Mouse (Mus musculus): ENCODE results near the gene Pa2g4.
A peak's percentile ranks its signal among the peaks of the same experiment; 100 is the strongest.

Pa2g4 gene

DNA sequence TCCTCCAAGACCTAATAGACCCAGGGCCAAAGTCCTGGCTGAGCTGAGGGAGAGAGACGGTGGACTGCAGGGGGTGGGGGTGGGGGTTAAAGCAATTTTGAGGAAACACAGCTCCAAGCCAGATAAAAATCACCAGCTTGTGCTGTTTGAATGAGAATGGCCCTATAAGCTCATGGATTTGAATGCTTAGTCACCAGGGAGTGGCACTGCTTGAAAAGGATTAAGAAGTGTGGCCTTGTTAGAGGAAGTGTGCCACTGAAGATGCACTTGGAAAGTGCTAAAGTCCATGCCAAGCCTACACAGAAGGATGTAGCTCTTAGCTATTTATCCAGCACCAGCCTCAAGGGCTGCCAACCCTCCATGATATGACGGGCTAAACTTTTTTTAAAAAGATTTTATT lies 30.6 kb downstream of the Pa2g4 start:
- DNase-seq, result no peak

DNA sequence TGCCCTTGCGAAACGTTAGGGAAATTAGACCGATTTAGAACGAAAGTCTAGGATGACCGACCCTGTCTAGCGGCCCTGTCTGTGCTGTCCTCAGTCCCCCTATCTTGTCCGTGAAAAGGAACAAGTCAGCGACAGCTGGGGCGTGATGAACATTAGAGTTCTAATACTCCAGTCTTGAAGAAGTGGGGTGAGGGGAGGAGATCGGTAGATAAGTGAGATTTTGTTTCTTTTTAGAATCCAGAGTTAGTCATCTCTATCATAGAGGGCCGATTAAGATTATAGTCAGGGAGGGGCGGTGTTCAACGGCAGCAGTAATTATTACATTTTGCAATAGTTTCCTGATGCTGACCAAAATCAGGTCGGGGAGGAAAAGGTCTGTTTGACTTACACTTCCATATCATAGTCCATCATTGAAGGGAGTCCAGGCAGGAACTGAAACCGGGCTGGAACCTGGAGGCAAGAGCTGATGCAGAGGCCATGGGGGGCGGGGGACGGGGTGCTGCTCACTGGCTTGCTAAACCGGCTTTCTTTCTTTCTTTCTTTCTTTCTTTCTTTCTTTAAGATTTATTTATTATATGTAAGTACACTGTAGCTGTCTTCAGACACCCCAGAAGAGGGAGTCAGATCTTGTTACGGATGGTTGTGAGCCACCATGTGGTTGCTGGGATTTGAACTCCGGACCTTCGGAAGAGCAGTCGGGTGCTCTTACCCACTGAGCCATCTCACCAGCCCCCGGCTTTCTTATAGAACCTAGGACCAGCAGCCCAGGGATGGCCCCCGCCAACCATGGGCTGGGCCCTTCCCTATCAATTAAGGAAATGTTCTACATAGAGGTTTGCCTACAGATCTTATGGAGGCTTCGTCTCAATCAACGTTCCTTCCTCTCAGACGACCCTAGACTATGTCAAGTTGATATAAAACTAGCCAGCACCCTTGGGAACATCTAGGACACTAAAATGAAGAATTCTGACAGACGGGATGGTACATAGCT lies 39.1 kb downstream of the Pa2g4 start:
- no peak for DNase-seq

DNA sequence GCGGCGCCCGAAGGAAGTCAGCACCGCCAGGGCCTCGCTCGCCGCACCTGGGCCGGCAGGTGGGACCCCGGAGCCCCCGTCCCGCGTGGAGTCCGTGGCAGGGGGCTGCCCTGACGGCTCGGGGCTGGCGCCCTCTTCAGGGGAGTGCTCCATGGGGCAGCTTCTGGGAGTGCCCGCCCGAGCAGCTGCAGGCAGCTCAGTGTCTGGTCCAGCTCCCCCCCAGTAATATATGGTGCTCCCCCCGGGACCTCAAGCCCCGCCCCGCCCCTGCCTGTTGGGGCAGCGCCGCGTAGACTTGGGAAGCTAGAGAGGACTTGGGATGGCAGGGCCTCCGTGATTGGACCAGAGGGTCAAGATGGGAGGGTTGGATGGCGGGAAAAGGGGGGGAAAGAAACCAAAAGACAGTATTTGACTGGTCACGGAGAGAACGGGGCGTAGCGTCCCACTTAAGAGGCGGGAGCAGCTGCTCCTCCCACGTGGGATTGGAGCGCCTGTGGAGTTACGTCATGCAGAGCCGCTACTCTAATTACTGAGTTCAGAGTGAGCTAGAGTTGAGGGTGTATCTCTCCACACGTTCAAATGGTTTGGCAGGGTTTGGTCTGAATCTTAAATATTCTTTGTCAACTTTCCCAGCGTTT lies 40.0 kb downstream of the Pa2g4 start, which contains the start of gene Esyt1:
TSS of gene Esyt1 (minus strand) at position 201 of the 638 bp plus-strand sequence.
- peak; percentile 94 for DNase-seq

DNA sequence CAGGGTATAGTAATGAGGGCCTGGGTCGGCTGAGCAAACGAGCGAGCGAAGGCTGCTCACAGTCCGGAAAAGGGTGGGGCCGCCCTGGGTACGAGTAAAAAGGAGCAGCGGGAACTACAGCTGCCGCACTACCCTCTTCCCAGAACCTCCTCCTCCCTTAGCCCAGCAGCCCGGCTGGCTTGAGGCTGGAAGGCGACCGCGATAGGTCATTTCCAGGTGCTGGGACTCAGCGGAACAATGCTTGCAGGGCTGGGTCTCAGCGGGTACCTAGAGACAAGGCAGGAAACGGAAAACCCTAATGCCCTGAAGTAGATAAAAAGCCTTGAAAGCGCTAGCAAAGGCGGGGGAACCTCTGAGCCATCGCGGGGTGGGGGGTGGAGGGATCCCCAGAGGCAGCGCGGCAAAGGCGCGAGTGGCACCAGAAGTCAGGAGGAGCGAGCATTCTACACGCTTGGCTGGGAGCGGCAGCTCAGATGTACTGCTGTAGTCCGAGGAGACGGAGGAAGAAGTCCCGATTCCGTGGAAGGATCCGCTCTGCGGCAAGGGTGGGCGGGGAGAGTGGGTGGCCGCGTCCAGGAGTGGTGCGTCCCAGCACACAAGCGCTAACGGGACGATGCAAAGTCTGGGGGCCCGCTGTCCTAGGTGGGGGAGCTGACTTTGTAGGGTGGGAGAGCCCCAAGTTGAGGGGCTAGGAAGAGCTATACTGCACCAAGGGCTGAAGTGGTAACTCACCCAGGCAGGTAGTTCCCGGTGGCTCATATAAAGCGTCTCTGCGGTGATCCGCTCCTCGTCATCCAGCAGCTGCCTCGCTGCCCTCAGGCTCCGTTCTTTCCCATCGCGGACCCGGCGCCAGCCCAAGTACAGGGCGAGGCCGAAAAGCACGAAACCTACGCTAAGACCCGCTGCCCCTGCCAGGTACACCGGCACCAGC lies 40.8 kb downstream of the Pa2g4 start:
- DNase-seq, result peak; percentile 52

DNA sequence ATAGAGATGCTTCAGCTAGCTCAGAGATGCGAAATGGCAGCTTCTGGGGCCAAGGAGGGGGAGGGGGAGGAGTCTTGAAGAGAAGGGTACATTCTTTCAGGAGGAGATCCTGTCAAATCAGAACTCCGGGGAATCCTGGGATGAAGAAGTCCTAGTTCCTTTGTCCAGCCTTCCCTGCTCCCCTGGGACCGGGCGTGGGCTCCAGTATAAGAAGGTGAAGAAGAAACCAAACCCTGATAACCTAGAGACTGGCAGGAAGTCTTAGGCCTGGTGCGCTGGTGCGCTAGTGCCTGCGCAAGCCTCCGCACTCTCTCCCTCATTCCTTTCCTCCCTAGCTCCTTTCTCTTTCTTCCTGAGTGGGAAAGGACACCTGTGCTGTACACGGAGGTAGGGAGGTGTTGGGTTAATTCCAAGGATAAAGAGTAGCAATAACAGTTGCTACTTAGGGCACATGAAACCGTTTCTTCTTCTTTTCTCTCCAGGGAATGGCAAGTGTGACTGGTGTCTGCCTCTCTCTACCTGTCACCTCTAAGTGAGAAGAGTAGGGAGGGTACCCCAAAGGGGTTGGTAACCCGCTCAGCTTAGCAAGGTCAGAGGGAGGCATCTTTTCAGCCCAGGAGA lies 41.6 kb downstream of the Pa2g4 start:
- no peak for DNase-seq

DNA sequence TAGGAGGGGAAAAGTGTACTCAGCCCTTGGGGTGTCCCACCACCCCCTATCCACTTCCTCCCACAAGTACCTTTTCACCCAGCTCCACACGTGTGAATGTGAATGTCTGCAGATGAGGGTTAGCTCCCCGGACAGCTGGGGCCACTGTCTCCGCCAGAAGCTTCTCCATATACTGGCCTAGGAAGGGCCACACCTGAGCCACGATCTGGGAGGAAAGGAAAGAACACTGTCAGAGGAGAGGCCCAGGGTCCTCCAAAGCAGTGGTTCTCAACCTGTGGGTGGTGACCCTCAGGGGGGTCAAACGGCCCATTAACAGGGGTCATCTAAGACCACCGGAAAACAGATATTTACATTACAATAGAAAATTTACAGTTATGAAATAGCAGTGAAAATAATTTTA lies 43.4 kb downstream of the Pa2g4 start:
- no peak for DNase-seq

DNA sequence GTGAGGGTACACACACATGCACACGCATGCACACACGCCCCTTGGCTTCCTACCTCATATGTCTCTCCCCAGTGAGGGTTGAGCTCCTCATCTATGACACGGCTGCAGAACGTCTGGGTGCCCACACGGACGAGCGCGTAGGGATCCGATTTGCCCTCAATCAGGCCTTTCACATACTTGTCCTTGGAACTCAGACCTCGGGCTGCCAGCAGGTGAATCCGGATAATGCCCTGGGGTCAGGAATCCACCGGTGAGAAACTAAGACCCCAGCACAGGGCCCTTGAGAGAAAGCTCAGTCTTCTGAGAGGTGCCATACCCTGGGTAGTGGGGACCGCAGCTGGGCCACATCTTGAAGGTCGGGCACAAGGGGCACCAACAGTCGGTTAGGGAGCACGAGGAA lies 45.2 kb downstream of the Pa2g4 start:
- DNase-seq, result no peak

DNA sequence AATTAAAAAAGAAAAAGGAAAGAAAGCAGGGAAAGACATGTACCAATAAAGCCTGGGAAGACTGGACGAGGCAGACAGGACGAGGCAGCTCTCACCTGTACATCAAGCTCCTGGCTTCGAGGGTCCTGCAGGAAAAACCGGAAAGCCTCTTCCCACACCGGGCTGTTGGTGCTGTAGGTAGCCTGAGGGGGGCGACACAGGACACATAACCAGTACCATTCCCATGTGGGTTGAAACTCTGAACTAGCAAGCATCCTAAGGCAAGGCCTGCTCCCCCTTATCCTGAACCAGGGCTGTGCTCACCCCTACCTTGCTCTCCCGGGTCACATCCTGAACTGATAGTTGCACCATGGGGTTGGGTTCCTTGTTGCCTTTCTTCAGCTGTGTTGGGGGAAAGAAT lies 47.0 kb downstream of the Pa2g4 start:
- peak; percentile 43 for DNase-seq

DNA sequence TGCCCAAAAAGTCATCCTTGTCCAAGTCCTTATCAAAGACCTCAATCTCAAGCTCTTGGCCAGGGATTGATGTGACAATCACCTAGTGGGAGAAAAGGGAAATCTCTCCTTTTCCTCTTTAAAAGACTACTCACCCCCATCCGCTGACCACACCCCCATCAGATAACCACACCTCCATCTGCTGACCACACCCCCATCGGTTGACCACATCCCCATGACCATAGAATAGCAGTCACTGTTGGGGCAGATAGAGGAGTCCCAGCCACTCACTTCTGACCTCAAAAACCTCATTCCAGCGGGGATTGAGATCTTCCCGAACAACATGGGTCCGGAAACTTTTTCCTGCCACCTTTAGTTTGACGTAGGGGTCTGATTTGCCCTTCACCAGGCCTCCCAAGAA lies 49.1 kb downstream of the Pa2g4 start:
- DNase-seq, result no peak

DNA sequence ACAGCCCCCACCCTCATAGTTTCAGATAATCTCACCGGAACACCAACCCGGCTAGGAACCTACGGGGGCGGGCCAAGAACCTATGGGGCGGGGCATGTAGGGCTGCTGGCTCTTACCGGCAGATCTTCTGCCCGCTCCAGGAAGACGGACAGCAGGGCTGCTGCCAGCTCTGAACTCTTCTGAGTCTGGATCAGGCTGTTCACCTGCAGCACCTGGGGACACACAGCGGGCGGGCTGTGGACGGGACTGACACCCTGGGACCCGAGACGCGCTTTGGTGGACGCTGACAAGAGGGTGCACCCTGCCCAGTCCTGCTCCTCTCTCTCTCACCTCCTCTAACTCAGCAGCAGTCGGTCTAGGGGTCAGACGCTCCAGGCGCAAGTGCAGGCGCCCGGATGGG lies 49.8 kb downstream of the Pa2g4 start:
- DNase-seq, result no peak

DNA sequence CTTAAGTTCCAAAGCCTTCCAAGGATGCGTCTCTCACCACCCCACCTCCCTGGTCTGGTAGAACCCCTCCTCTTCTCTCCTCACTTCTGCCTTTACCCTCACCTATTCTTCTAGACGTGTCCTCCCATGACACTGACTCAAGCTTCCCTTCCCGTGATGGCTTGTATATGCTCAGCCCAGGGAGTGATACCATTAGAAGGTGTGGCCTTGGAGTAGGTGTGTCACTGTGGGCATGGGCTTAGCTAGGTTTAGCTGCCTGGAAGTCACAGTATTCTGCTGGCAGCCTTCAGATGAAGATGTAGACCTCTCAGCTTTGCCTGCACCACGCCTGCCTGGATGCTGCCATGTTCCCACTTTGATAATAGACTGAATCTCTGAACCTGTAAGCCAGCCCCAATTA lies 50.7 kb downstream of the Pa2g4 start:
- no peak for DNase-seq

DNA sequence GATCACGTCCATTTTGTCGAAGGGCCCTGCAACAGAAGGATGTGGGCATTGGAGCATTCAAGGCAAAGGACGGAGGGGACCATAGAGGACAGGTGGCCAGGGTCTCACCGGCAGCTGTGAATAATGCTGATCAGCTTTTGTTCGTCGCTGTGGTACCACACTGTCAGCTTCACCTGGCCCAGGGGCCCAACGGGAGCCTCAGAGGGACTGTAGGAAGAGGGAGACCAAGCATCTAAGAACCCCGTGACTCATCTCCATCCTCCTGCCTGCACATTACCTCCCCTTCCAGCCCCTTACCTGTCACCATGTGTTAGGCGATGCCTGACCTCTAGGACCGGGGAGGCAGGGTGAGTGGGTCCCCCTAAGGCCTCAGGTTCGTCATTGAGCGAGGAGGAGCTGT lies 54.0 kb downstream of the Pa2g4 start:
- DNase-seq, result no peak

DNA sequence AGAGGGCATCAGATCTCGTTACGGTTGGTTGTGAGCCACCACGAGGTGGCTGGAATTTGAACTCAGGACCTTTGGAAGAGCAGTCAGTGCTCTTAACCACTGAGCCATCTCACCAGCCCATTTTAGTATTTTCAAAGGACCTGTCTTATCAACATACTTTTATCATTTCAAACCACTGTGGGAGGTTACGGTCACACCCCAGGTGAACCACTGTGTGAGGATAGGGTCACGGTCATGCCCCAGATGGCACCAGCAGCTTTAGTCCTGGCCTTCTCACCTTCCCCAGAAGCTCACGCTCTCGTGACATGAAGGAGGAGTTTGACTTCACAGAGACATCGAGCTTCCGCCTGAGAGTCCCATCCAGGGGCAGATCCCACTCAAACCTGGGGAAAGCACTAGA lies 54.6 kb downstream of the Pa2g4 start:
- DNase-seq, result no peak

DNA sequence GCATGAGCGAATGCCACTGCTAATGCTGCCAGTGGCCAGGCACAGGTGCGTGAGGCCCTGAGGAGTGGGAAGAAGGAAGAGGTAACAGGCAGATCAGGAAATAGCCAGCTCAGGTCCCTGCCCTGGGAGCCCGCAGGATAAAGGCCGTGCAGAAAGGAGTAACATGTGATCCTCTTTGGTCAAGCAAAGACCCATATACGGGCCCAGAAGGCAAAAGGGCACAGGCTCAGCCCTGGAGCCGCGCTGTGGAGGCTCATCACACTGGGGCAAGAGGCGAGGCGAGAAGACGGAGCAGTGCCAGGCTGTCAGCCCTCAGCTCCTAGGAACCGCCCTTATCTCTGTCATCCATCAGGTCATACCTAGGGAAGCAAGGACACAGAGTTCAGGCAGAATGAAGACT lies 55.5 kb downstream of the Pa2g4 start:
- no peak for DNase-seq

DNA sequence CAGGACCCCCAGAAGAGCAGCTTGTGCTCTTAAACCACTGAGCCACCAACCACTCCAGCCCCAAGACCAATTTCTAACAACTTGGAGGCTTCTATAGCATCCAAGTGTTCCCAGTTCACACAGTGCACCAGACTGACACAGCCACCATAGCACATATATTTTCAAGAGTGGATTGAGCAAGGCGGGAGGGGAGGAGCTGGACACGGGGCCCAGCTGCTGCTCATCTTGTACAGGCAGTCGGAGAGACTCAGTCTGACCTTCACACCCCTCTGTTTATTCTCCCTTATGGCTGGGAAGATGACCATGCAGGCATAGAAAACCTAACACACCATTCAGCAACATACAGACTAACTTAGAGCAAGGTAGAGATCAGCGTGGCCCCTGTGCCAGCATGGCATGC lies 56.0 kb downstream of the Pa2g4 start:
- DNase-seq, result no peak

DNA sequence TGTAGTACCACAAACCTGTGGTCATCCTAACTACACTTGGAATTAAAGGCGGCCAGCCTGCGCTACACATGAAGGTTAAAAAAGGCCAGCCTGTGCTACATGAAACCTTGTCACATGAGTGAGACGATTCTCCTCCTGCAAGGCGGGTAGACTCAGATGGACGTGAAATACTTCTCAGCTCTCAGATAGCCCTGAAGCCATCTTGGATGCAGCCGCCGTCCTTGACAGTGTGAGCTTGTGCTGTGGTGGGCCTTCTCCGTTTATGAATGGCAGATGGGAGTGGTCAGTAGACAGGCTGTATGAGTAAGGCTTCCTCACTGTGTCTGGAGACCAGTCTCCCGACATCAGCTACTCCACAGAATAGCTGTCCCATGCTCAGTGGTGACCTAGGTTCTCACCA lies 56.6 kb downstream of the Pa2g4 start:
- no peak for DNase-seq

DNA sequence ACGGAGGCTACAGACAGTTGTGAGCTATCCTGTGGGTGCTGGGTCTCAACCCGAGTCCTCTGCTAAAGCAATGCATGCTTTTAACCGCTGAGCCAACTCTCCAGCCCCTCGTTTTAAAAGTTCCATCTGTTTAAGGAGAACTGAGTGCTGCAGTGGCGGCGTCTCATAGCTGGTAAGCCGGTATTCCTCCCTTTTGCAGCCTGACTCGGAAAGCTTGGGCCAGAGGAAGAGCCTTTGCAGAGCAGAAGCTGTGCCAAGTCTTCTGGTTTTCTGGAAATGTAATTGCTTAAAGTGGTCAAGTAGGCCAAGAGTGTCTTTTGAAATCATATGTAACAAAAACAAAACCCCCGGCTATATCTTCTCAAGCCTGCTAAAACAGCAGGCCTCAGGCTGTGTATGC lies 57.5 kb downstream of the Pa2g4 start:
- no peak for DNase-seq
